Mouse (Mus musculus) C2C12 (cell line): ENCODE results near the gene S100b. TPM values are rescaled to one million over a fixed set of nuclear protein-coding genes. Genes with fewer than 3 reads are reported as not detected.

Source experiments
- H3K27me3 ChIP-seq: one replicate; pipeline ENCODE4 v1.6.1; 2011; ENCODE audit not compliant: control insufficient read depth, insufficient read depth, insufficient read length
- H3K36me3 ChIP-seq: one replicate; pipeline ENCODE4 v1.6.1; 2011; ENCODE audit not compliant: control insufficient read depth, insufficient read depth
- H3K4me3 ChIP-seq: one replicate; pipeline ENCODE4 v1.5.1; 2011; ENCODE audit warnings: mild to moderate bottlenecking, control low read depth; ENCODE audit not compliant: poor library complexity, insufficient read depth, severe bottlenecking
- H3K79me2 ChIP-seq: one replicate; pipeline ENCODE4 v1.6.1; 2011; ENCODE audit not compliant: control insufficient read depth, insufficient read depth
- H3K79me3 ChIP-seq: one replicate; pipeline ENCODE4 v1.6.1; 2011; ENCODE audit warnings: low read depth, control low read depth
- H3ac ChIP-seq: one replicate; pipeline ENCODE3; 2011; ENCODE audit warnings: low read depth; ENCODE audit not compliant: control insufficient read depth, insufficient read length
- CEBPB ChIP-seq: IDR thresholded peaks from one replicate; pipeline ENCODE4 v1.6.1; 2011; ENCODE audit warnings: low read depth, mild to moderate bottlenecking, control low read depth, moderate library complexity
- CTCF ChIP-seq: IDR thresholded peaks from one replicate; pipeline ENCODE4 v1.5.1; 2011; ENCODE audit not compliant: control insufficient read depth, insufficient read depth, insufficient read length
- FOSL1 ChIP-seq: IDR thresholded peaks from one replicate; pipeline ENCODE4 v1.8.0; 2011; ENCODE audit warnings: mild to moderate bottlenecking, low read length; ENCODE audit not compliant: poor library complexity, insufficient read depth, severe bottlenecking
- MAX ChIP-seq: IDR thresholded peaks from one replicate; pipeline ENCODE4 v1.6.1; 2011; ENCODE audit warnings: mild to moderate bottlenecking, control low read depth
- MYOD1 ChIP-seq: IDR thresholded peaks from one replicate; pipeline ENCODE4 v1.6.1; 2011; ENCODE audit warnings: low read depth; ENCODE audit not compliant: control insufficient read depth, insufficient read length
- MYOG ChIP-seq: IDR thresholded peaks from one replicate; pipeline ENCODE4 v1.6.1; 2011; ENCODE audit not compliant: control insufficient read depth, insufficient read length; ENCODE audit errors: extremely low read depth
- USF1 ChIP-seq: IDR thresholded peaks from one replicate; pipeline ENCODE4 v1.6.1; 2011; ENCODE audit warnings: low read depth, mild to moderate bottlenecking, control low read depth, moderate library complexity
- polyA plus RNA-seq: library from polyadenylated mRNA; unstranded; fragments of >200 nt; fragmentation: generic; extraction: Trizol; gene quantifications from one replicate; pipeline ENCODE4 v1.2.1, GENCODE M21; 2012; ENCODE audit warnings: missing spikeins

S100b gene
- polyA plus RNA-seq, 1 experiment = 0.13 TPM

- Histone ChIP-seq H3ac (no peak overlapping the region), H3K79me3 (no peaks in the 10 kb centered on the region), H3K79me2 (no peaks in the 10 kb centered on the region), H3K36me3 (no peaks in the 10 kb centered on the region), H3K4me3 (no peak overlapping the region), H3K27me3 (no peaks in the 10 kb centered on the region)
- no peak for TF ChIP-seq USF1
- no peak for TF ChIP-seq MYOG
These were observed 8.5 kb upstream of the S100b start for GRCm38 (mm10) chr10:76245106-76245505.

DNA sequence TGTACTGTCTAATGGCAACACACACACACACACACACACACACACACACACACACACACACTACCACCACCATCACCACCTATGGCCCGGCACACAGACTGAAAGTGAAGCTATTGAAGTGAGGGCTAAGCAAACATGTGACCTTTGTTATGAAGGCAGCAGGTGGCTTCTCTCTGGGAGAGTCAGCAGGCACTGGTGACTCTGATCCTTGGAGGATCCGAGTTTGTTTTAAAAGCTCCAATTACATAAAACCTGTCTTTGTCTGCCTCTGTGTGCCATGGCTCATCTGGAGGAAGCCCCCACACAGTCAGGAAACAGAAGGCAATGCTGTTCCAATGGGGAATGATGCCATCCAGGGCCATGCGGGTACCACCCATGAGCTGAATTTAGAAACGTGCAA is 7.1 kb upstream of the S100b start:
- no peak for TF ChIP-seq USF1
- TF ChIP-seq CEBPB = no peak
- no peak for TF ChIP-seq MAX
- TF ChIP-seq MYOG = no peak
- TF ChIP-seq MYOD1 = no peak
- no peaks in the 10 kb centered on the region for H3K27me3 ChIP-seq
- H3K79me3 ChIP-seq = no peaks in the 10 kb centered on the region
- H3K79me2 ChIP-seq = no peaks in the 10 kb centered on the region
- H3K36me3 ChIP-seq = no peaks in the 10 kb centered on the region
- no peak overlapping the region for H3K4me3 ChIP-seq
- H3ac ChIP-seq = no peak overlapping the region

DNA sequence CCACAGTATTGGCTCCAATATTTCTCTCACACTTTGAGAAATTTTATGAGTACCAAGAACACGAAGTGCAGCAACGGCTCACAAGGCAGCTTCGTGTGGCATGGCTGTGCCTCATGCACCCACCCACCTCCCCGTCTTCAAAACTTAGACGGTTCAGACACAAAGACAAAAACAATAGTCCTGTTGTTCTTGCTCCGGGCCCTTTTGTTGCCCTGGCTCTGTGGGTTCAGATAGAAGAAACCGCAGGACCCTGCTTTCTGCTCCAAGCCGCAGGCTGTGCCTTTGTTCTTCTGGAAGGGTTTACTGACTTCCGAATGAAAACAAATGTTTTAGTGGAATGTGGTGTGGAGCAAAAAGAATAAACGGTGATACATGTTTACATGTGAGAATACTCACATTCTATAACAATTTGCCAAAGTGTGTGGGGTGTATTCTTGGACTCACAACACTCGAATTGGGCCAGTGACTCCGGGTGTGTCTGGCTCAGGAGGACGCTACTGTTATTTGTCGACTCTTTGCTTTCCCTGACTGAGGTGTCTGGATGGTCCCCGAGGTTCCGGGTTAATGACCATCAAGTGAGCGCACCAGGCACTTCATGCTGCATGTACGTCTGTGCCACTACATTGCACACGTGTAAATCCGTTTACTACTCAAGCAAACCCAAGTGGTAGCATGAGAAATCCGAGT is 5.5 kb upstream of the S100b start:
- H3ac ChIP-seq = peak overlapping the region; percentile 32
- no peaks in the 10 kb centered on the region for H3K27me3 ChIP-seq
- no peaks in the 10 kb centered on the region for H3K36me3 ChIP-seq
- H3K79me3 ChIP-seq = no peaks in the 10 kb centered on the region
- H3K4me3 ChIP-seq = no peak overlapping the region
- H3K79me2 ChIP-seq = no peaks in the 10 kb centered on the region
- TF ChIP-seq MAX = no peak
- no peak for TF ChIP-seq CTCF
- no peak for TF ChIP-seq USF1
- TF ChIP-seq FOSL1 = no peak
- no peak for TF ChIP-seq MYOD1
- TF ChIP-seq CEBPB = no peak
- no peak for TF ChIP-seq MYOG

- H3K36me3 ChIP-seq = no peaks in the 10 kb centered on the region
- TF ChIP-seq FOSL1 (no peak), CTCF (no peak), MYOD1 (no peak), MAX (no peak), MYOG (no peak), USF1 (no peak), CEBPB (no peak)
- H3K27me3 ChIP-seq = no peaks in the 10 kb centered on the region
- no peak overlapping the region for H3K4me3 ChIP-seq
- no peaks in the 10 kb centered on the region for H3K79me2 ChIP-seq
- peak overlapping the region; percentile 32 for H3ac ChIP-seq
- H3K79me3 ChIP-seq = no peaks in the 10 kb centered on the region
These were observed 5.0 kb upstream of the S100b start for GRCm38 (mm10) chr10:76248647-76248968.

DNA sequence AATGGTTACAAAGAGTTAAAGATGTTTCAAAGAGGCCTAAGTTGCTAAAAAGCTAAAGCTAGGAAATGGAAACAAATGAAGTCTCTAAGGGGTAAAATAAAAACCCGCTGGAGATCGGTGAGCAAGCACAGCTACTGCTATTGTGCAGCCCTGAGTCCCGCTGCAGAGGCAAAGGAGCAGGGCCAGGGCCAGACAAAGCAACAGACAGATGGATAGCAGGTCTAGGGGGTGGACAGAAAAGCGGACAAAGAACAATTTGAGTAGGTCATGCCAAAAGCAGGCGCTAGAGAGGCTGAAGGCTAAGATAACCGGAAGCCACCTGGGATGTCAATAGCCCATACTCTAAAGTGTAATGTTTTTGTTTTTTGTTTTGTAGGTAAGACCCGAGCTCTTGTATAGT is 2.8 kb upstream of the S100b start:
- H3K36me3 ChIP-seq = no peaks in the 10 kb centered on the region
- no peaks in the 10 kb centered on the region for H3K79me2 ChIP-seq
- no peak for TF ChIP-seq MAX
- no peak for TF ChIP-seq CTCF
- no peak for TF ChIP-seq MYOD1
- no peak for TF ChIP-seq CEBPB
- TF ChIP-seq USF1 = no peak
- no peak for TF ChIP-seq FOSL1
- TF ChIP-seq MYOG = no peak
- no peak overlapping the region for H3K4me3 ChIP-seq
- H3ac ChIP-seq = no peak overlapping the region
- no peaks in the 10 kb centered on the region for H3K27me3 ChIP-seq
- no peaks in the 10 kb centered on the region for H3K79me3 ChIP-seq

GRCm38 (mm10) chr10:76253079-76253478 is 574 bp upstream of the S100b start:
- H3K79me3 ChIP-seq = no peaks in the 10 kb centered on the region
- H3K4me3 ChIP-seq = no peak overlapping the region
- TF ChIP-seq FOSL1 (no peak), CEBPB (no peak), MAX (no peak), CTCF (no peak), MYOG (no peak), MYOD1 (no peak), USF1 (no peak)
- no peaks in the 10 kb centered on the region for H3K36me3 ChIP-seq
- no peaks in the 10 kb centered on the region for H3K27me3 ChIP-seq
- no peaks in the 10 kb centered on the region for H3K79me2 ChIP-seq
- H3ac ChIP-seq = no peak overlapping the region
